Mouse (Mus musculus): ENCODE measurements around the gene Gm20661.

DNA sequence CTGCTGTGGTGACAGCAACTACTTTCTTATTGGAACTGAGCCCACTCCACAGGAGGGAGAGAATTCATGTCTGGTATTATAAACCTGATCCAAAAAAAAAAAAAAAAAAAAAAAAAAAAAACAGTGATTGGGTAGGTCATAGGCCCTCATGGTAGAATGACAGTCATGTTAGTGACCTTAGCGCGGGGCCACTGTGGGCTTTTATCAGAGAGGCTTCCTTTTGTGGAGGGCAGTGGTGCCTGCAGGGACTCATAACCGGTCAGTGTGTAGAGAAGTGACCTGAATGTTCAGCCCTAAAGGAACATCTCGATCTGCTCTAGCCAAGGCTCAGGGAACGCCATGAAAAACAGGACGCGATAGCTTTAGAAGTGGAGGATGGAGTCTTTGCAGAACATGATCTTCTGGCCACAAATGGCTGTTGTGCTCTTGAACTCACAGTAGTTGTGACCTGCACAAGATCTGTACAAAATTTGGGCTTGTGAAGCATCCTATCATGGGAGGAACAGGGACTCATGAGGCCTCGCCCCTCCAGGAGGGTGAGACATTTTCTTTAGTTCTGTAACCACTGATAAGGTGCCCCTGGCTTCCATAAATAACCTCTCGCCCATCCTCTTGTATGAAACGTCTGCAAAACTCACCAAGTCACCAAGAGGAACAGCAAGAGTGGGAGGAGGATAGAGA lies 8.2 kb upstream of the Gm20661 start:
- TF ChIP-seq CTCF (IDR thresholded peaks at IDR 0.05; ENCODE audit: control insufficient read depth, insufficient read depth, insufficient read length) (no peak), MAX (IDR thresholded peaks at IDR 0.05) (no peak), MYOG (IDR thresholded peaks at IDR 0.05; ENCODE audit: control insufficient read depth, extremely low read depth, insufficient read length) (no peak)
